Mouse (Mus musculus): ENCODE measurements around the gene Ddn. TPM values are rescaled to one million over a fixed set of nuclear protein-coding genes. Genes with fewer than 3 reads are reported as not detected.

Ddn gene
- total RNA-seq, 4 experiments from 2014 or later = 692 to 784 (median 734) TPM

GRCm38 (mm10) chr15:98777005-98777616, 32.2 kb downstream of the Ddn start:
- no peak for DNase-seq (ENCODE audit: low spot score in 2 of 2)

- DNase-seq (ENCODE audit: low spot score in 2 of 2) = no peak
Observed at GRCm38 (mm10) chr15:98776280-98777004, 32.8 kb downstream of the Ddn start.

- DNase-seq (ENCODE audit: low spot score in 2 of 2) = no peak
Observed at GRCm38 (mm10) chr15:98775533-98775932, 33.8 kb downstream of the Ddn start.

- no peak for DNase-seq (ENCODE audit: low spot score in 2 of 2)
Observed at GRCm38 (mm10) chr15:98774096-98774495, 35.2 kb downstream of the Ddn start.

GRCm38 (mm10) chr15:98772511-98773211, 36.6 kb downstream of the Ddn start:
- DNase-seq (ENCODE audit: low spot score in 2 of 2) = no peak

- no peak for DNase-seq (ENCODE audit: low spot score in 2 of 2)
Observed at GRCm38 (mm10) chr15:98771813-98772425, 37.4 kb downstream of the Ddn start.

- no peak for DNase-seq (ENCODE audit: low spot score in 2 of 2)
Observed at GRCm38 (mm10) chr15:98768259-98768658, 41.0 kb downstream of the Ddn start.

GRCm38 (mm10) chr15:98765929-98766328, 43.4 kb downstream of the Ddn start:
- no peak for DNase-seq (ENCODE audit: low spot score in 2 of 2)

GRCm38 (mm10) chr15:98762670-98763529, 46.4 kb downstream of the Ddn start, which contains the start of gene Arf3:
TSS of gene Arf3 (minus strand) at chr15:98763214.
- peak; percentile 93 to 95 for DNase-seq (ENCODE audit: low spot score in 2 of 2)

- peak; percentile 58 to 76 for DNase-seq (ENCODE audit: low spot score in 2 of 2)
Observed at GRCm38 (mm10) chr15:98762201-98762621, 47.1 kb downstream of the Ddn start.

GRCm38 (mm10) chr15:98754125-98754524, 55.2 kb downstream of the Ddn start:
- no peak for DNase-seq (ENCODE audit: low spot score in 2 of 2)

Other genes with a start within 250 kb of the Ddn start
- gene Ccnt1, start 238.6 kb downstream of the Ddn start, total RNA-seq (2022) = 10 to 100 TPM; 35.1 to 44.7 (median 40.9) TPM
- not detected for gene 4930415O20Rik, start 238.5 kb downstream of the Ddn start, total RNA-seq (2022)
- 10 to 100 TPM; 39.7 to 46.1 (median 41.2) TPM for gene Adcy6, start 199.4 kb downstream of the Ddn start, total RNA-seq (2022)
- gene Cacnb3, start 178.7 kb downstream of the Ddn start, total RNA-seq (2022) = 100 to 1,000 TPM; 212 to 229 (median 221) TPM
- 10 to 100 TPM; 77.3 to 95.7 (median 87.1) TPM for gene Ddx23, start 146.6 kb downstream of the Ddn start, total RNA-seq (2022)
- gene Rnd1, start 132.0 kb downstream of the Ddn start, total RNA-seq (2022) = 10 to 100 TPM; 15.6 to 22.9 (median 20.5) TPM
- 10 to 100 TPM in 3 of 4 experiments, 1 to 10 TPM in 1; 8.6 to 12.7 (median 11.6) TPM for gene Ccdc65, start 101.3 kb downstream of the Ddn start, total RNA-seq (2022)
- gene Fkbp11, start 81.3 kb downstream of the Ddn start, total RNA-seq (2022) = 1 to 10 TPM; 1.1 to 2.3 (median 2.0) TPM
- 100 to 1,000 TPM; 721 to 844 (median 792) TPM for gene Arf3, start 46.3 kb downstream of the Ddn start, total RNA-seq (2022)
- gene Wnt10b, start 31.3 kb downstream of the Ddn start, total RNA-seq (2022) = 1 to 10 TPM in 2 of 4 experiments, under 1 TPM in 2; 0.41 to 1.8 (median 1.1) TPM
- under 1 TPM in 1 of 4 experiments, not detected in 3; 0.26 TPM for gene Wnt1, start 19.6 kb downstream of the Ddn start, total RNA-seq (2022)
- gene Prkag1, start 22.0 kb upstream of the Ddn start, total RNA-seq (2022) = 10 to 100 TPM; 47.4 to 60.9 (median 53.2) TPM
- gene Kmt2d, start 61.7 kb upstream of the Ddn start, total RNA-seq (2022) = 10 to 100 TPM; 65.4 to 88.7 (median 76.5) TPM
- gene Rhebl1, start 85.0 kb upstream of the Ddn start, total RNA-seq (2022) = 10 to 100 TPM in 2 of 4 experiments, 1 to 10 TPM in 2; 8.4 to 10.9 (median 10.2) TPM
- under 1 TPM in 3 of 4 experiments, not detected in 1; 0.12 to 0.39 (median 0.13) TPM for gene Dhh, start 89.0 kb upstream of the Ddn start, total RNA-seq (2022)
- 10 to 100 TPM; 13.7 to 17.9 (median 14.7) TPM for gene Lmbr1l, start 108.7 kb upstream of the Ddn start, total RNA-seq (2022)
- gene Tuba1b, start 125.1 kb upstream of the Ddn start, total RNA-seq (2022) = 100 to 1,000 TPM; 560 to 600 (median 569) TPM
- gene Gm49450, start 144.1 kb upstream of the Ddn start, total RNA-seq (2022) = not detected
- gene Tuba1a, start 144.2 kb upstream of the Ddn start, total RNA-seq (2022) = 100 to 1,000 TPM; 904 to 960 (median 945) TPM
- 10 to 100 TPM; 41.1 to 59.7 (median 56.5) TPM for gene Tuba1c, start 220.4 kb upstream of the Ddn start, total RNA-seq (2022)
- 1 to 10 TPM in 3 of 4 experiments, under 1 TPM in 1; 0.73 to 1.5 (median 1.2) TPM for gene Prph, start 245.7 kb upstream of the Ddn start, total RNA-seq (2022)

All from left cerebral cortex, adult 8-10 months (tissue).